Mouse (Mus musculus): Measurements from ENCODE around the gene Mdfi. TPM values are rescaled to one million over a fixed set of nuclear protein-coding genes. Genes with fewer than 3 reads are reported as not detected.
A peak's percentile ranks its signal among the peaks of the same experiment; 100 is the strongest.

Gene Mdfi
- polyA plus RNA-seq (2016; fragmentation: Nextera tagmentation; extraction: Ambion mirVana): 7.2 and 9.9 TPM in 2 replicates

DNA sequence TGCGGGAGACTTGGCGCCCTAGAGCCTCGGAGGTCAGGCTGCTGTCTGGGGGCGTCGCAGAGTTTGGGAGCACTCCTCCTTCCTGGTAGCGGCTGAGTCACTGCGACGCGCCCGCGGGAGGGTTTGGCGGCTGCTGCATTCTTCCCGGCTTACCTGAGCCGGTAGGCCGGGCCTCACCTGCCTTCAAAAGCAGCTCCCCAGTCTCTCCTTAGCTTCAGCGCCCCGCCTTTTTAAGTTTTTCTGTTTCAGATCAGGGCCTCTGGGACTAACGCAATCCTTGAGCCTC lies at the start of gene Mdfi:
TSS of gene Mdfi (minus strand) at position 210 of the 286 bp plus-strand sequence.
- Histone ChIP-seq H3K4me2 (peak within 1 kb of the TSS; percentile 91), H3K27me3 (peaks cover 81% of the 10 kb centered on the region), H3K36me3 (replicated peaks) (no peaks in the 10 kb centered on the region), H3K4me1 (peaks cover 39% of the 10 kb centered on the region), H3K27ac (no peak within 1 kb of the TSS), H3K9ac (no peak within 1 kb of the TSS), H3K9me3 (no peaks in the 10 kb centered on the region), H3K4me3 (replicated peaks) (peak within 1 kb of the TSS; percentile 54)
- no peak for ATAC-seq (ENCODE audit: low FRiP score)
- 4% methylated on average over 18 of the region's 18 CpGs for WGBS

DNA sequence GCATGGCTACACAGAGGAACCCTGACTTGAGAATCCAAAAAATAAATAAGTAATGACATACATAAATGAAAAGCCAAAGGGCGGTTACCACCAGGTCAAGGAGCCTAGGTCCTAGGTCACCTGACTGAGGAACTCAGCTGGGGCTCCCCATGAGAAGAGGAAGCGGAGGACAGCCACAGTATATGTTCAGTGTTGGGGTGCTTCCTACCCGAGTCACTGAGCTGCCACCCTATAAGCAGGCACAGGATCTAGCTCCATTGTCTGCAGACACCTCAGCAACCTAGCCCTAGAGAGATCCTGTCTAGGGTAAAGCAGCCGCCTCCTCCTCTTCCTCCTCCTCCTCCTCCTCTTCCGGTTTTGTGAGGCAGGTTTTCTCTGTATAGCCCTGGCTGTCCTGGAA lies 48.6 kb upstream of the Mdfi start:
- Histone ChIP-seq H3K4me2 (no peak overlapping the region), H3K4me1 (peaks cover 68% of the 10 kb centered on the region), H3K27me3 (peaks cover 35% of the 10 kb centered on the region), H3K36me3 (replicated peaks) (peaks cover 18% of the 10 kb centered on the region), H3K27ac (no peak overlapping the region), H3K9me3 (no peaks in the 10 kb centered on the region), H3K9ac (no peak overlapping the region), H3K4me3 (replicated peaks) (no peak overlapping the region)
- 84% methylated on average over 5 of the region's 5 CpGs for WGBS
- ATAC-seq (ENCODE audit: low FRiP score): no peak

DNA sequence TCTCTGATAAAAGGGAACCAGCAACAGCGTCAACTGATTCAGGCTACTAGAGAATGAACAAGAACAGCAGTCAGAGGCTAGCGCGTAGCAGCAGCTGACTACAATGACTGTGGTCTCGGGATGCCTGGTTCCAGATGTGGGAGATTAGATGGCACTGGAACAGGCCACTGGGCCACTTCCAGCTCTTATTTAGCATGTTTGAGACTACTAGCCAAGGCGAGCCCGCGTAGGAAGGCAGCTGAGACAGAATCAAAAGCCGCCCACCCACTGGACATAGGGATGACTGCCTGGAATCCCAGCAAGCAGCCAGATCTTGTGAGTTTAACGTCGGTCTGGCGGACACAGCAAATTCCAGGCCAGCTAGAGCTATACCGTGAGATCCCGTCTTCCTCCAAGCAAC lies 46.8 kb upstream of the Mdfi start:
- H3K9me3 ChIP-seq: no peaks in the 10 kb centered on the region
- ATAC-seq (ENCODE audit: low FRiP score): no peak
- WGBS: 73% methylated on average over 13 of the region's 13 CpGs
- H3K36me3 ChIP-seq (replicated peaks): peaks cover 20% of the 10 kb centered on the region
- H3K9ac ChIP-seq: no peak overlapping the region
- peaks cover 41% of the 10 kb centered on the region for H3K27me3 ChIP-seq
- peaks cover 68% of the 10 kb centered on the region for H3K4me1 ChIP-seq
- no peak overlapping the region for H3K4me3 ChIP-seq (replicated peaks)
- no peak overlapping the region for H3K4me2 ChIP-seq
- no peak overlapping the region for H3K27ac ChIP-seq

DNA sequence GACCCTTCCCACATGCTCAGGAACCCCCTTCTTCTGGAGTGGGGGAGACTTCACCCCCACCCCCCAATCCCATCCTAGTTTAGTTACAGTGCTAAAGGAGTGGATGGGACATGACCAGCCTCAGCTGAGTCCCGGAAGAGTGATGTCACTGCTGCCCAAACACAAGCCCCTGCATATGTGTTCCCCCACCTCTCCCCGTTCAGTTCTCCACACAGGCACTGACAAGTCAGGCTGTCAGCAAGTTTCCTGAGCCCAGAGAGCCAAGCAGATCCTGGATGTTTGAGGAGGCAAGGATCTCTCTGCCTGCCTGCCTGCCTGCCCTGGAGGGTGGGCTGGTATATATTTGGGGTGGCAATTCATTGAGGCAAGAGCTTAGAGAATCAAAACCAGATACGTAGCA lies 44.7 kb upstream of the Mdfi start:
- H3K4me1 ChIP-seq: peaks cover 82% of the 10 kb centered on the region
- peaks cover 48% of the 10 kb centered on the region for H3K27me3 ChIP-seq
- peak overlapping the region; percentile 88; the same call in 1 of the 2 replicates for H3K27ac ChIP-seq
- peaks cover 22% of the 10 kb centered on the region for H3K36me3 ChIP-seq (replicated peaks)
- ATAC-seq (ENCODE audit: low FRiP score): 0 out of 2 replicates have a peak, but pooled peaks have one; percentile 13
- no peaks in the 10 kb centered on the region for H3K9me3 ChIP-seq
- H3K9ac ChIP-seq: 0 out of 2 replicates have a peak overlapping the region, but pooled peaks have one; percentile 5
- no peak overlapping the region for H3K4me3 ChIP-seq (replicated peaks)
- H3K4me2 ChIP-seq: peak overlapping the region; percentile 50
- 28% methylated on average over 3 of the region's 3 CpGs for WGBS

DNA sequence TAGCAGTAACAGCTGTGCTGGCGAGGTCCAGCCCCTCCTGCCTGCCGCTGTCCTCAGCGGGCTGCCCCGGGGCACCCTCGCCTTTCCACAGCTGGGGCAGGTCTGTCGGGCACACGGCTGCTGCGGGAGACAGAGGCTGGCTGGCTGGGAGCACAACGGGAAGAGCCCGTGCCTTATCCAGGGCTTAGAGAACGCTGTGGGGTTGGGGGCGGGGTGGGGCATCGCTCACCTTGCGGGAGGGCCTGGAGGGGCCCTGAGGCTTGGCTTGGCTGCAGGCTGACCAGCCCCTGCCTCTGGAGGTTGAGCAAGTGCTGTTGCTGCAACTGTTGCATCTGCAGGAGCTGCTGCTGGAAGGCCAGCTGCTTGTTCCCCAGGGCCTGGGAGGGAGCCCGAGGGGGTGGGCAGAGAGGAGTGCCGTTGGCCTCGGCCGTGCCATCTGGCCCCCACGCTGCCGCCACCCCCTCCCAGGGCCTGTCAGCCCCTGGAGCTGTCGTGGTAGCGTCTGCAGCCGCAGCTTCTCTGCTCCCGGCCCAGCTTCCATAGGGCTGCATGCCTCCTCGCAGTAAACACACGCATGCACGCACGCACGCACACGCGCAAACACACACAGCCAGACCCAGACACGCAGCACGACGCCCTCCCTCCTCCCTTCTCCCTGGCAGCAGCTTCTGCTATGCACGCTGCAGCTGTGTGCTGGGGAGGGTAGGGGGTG lies 44.0 kb upstream of the Mdfi start:
- Histone ChIP-seq H3K27me3 (peaks cover 51% of the 10 kb centered on the region), H3K36me3 (replicated peaks) (peaks cover 19% of the 10 kb centered on the region), H3K9ac (peak overlapping the region; percentile 58), H3K4me2 (peak overlapping the region; percentile 50), H3K4me3 (replicated peaks) (peak overlapping the region; percentile 27), H3K4me1 (peaks cover 89% of the 10 kb centered on the region), H3K9me3 (no peaks in the 10 kb centered on the region), H3K27ac (peak overlapping the region; percentile 88)
- ATAC-seq (ENCODE audit: low FRiP score): peak; percentile 15; the same call in 1 of the 2 replicates
- 8% methylated on average over 35 of the region's 35 CpGs for WGBS

DNA sequence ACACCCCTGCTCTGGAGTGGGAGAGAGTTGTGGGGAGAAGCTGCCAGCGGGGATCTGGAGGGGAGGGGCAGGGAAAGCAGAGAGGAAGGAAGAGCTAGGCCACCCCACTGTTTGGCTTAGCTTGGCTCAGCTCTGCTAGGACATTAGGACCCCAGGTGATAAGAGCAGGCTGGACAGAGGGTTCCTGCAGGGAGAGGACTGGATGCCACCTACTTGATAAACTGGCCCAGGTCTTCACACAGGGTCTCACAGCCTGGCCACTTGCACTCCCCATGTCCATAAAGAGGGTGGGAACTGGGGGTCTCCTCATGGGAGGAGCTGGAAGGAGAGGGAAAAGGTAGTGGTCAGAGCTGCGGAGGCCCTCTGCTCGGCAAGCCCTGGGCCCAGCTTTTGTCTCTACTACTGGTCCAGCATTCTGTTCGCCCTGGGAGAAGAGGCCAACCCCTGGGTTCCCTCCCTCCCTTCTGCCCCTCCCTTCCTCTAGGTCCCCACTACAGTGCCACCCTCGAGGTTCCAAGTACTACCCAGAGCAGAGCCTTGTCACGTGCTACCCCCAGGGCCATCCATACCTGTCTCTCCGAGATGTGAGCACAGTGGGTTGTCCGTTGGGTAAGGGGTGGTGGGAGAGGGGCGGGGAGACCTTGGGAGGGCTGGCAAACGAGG lies 43.4 kb upstream of the Mdfi start:
- peaks cover 15% of the 10 kb centered on the region for H3K36me3 ChIP-seq (replicated peaks)
- ATAC-seq (ENCODE audit: low FRiP score): peak; percentile 23
- H3K4me3 ChIP-seq (replicated peaks): peak overlapping the region; percentile 27
- H3K27me3 ChIP-seq: peaks cover 51% of the 10 kb centered on the region
- H3K27ac ChIP-seq: peak overlapping the region; percentile 88
- H3K9me3 ChIP-seq: no peaks in the 10 kb centered on the region
- H3K9ac ChIP-seq: peak overlapping the region; percentile 58
- WGBS: 14% methylated on average over 10 of the region's 10 CpGs
- H3K4me2 ChIP-seq: peak overlapping the region; percentile 50
- peaks cover 96% of the 10 kb centered on the region for H3K4me1 ChIP-seq

DNA sequence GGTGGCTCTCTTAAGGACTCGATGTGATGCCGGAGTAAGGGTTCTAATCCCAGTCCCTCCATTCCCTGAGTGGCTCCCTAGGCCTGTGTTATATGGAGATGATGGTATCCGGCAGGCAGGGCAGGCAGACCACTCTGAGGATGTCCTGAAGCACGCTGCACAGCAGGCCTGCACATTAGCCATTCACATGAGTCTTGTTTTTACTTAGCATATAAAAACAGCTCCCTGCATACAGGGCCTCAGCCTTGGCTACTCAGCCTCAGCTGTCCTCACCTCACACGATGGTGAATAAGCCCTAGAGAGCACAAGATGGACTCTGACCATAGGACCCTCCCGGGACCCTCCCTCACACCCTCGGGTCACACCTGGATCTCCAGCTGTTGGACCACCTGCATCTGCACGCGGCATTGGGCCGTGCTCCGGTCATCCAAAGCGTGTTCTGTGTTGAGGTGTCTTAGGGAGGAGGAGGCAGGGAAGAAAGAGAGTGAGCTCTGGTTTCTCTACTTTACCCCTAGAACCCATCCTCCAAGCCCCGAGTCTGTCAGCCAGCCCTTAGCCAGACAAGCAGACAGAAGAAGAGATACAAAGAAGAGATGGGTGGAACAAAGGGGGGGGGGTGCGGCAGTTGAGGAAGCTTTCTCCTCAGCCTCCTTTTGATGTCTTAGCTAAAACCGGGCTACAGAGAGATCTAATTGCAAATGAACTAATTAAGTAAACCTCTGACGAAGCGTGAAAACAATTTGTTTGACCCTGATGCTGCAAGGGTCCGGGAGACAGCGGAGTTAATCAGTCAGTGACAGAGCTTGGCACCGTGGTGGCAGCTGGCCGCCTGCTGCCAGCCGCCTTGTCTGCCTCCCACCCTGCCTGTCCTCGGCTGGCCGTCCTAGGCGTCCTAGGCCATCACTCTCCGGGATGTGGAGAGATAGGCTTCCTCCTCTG lies 42.6 kb upstream of the Mdfi start:
- 11% methylated on average over 26 of the region's 26 CpGs for WGBS

DNA sequence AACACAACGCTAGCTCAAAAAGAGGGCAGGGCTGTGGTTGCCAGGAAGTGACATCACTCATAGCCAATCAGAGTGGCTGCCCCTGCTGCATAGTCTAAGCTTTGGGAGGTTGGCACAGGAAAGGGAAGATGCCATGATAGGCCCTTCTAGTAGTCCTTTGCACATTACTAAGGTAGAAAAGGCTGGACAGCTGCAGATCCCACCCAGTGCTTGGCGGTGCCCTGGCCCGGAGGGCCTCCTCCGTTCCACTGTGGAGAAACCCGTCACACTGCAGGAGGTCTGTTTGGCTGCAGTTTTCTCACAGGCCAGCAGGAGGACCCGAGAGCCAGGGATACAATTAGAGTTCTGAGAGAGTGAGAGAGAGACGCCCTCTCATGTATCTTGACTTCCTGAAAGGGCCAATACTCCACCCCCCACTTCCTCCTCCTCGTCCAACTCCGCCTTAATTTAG lies 38.9 kb upstream of the Mdfi start:
- Histone ChIP-seq H3K36me3 (replicated peaks) (peaks cover 26% of the 10 kb centered on the region), H3K9ac (no peak overlapping the region), H3K4me2 (peak overlapping the region; percentile 15; the same call in 1 of the 2 replicates), H3K4me3 (replicated peaks) (no peak overlapping the region), H3K27ac (peak overlapping the region; percentile 82), H3K9me3 (no peaks in the 10 kb centered on the region), H3K27me3 (peaks cover 38% of the 10 kb centered on the region; the same call in 1 of the 2 replicates), H3K4me1 (peaks cover 72% of the 10 kb centered on the region)
- peak; percentile 21 for ATAC-seq (ENCODE audit: low FRiP score)
- WGBS: 16% methylated on average over 9 of the region's 9 CpGs

More for the DNA sequence above, 42.6 kb upstream of the Mdfi start:
- H3K36me3 ChIP-seq (replicated peaks): peaks cover 12% of the 10 kb centered on the region
- H3K9ac ChIP-seq: peak overlapping the region; percentile 58
- H3K4me2 ChIP-seq: peak overlapping the region; percentile 50
- peaks cover 49% of the 10 kb centered on the region for H3K27me3 ChIP-seq
- peak overlapping the region; percentile 88 for H3K27ac ChIP-seq
- H3K4me1 ChIP-seq: peaks cover 97% of the 10 kb centered on the region
- peak; percentile 20; the same call in 1 of the 2 replicates for ATAC-seq (ENCODE audit: low FRiP score)
- H3K4me3 ChIP-seq (replicated peaks): 0 out of 2 replicates have a peak overlapping the region, but pooled peaks have one; percentile 15
- H3K9me3 ChIP-seq: no peaks in the 10 kb centered on the region

DNA sequence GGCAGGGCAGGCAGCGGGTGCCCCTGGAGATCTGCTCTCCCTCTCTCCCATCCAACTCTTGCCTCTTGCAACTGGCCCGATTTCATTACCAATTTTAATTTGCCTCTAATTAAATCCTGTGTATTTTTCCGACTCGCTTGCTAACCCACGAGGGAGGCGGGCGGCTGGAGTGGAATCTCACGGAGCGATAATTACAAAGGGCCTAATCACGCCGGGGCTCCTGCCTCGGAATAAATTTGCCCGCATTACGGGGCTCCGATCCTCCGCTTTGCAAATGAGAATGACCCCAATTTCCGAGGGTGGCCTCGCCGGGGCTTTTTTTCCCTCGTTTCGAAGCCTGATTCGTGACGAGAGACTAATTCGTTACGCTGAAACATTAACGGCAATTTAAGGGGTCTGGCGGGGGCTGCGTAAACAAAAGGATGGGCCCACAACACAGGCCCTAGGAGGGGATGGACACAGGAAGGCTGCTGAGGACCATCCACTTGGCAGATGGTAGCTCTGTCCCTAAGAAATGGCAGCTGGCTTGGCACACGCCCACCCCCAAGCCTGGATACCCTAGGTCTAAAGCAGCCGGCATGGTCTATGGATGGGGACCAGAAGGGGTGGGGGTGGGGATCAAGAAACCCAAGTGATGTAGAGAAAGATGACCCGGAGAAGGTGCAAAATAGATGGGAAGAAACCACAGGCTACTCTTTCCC lies 38.0 kb upstream of the Mdfi start:
- ATAC-seq (ENCODE audit: low FRiP score): peak; percentile 68
- 28% methylated on average over 31 of the region's 31 CpGs for WGBS
- Histone ChIP-seq H3K4me3 (replicated peaks) (no peak overlapping the region), H3K4me2 (peak overlapping the region; percentile 29), H3K9me3 (no peaks in the 10 kb centered on the region), H3K36me3 (replicated peaks) (peaks cover 33% of the 10 kb centered on the region), H3K27ac (peak overlapping the region; percentile 82), H3K4me1 (peaks cover 63% of the 10 kb centered on the region), H3K27me3 (peaks cover 32% of the 10 kb centered on the region; the same call in 1 of the 2 replicates), H3K9ac (peak overlapping the region; percentile 0; the same call in 1 of the 2 replicates)

DNA sequence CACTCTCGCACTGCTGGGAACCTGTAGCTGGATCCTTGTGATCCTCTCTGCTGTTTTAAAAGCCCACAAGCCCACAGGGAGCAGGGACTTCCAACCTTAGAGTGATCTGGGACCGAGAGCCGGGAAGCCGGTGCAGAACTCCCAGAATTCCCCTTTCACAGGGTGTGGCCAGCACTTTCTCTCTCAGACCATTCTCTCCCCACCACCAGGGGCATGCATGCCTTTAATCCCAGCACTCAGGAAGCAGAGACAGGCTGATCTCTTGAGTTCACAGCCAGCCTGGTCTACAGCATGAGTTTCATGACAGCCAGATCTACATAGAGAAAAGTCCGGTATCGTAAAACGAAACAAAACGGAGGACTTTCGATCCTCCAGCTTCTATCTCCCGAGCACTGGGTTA lies 35.4 kb upstream of the Mdfi start:
- H3K4me1 ChIP-seq: peaks cover 39% of the 10 kb centered on the region

DNA sequence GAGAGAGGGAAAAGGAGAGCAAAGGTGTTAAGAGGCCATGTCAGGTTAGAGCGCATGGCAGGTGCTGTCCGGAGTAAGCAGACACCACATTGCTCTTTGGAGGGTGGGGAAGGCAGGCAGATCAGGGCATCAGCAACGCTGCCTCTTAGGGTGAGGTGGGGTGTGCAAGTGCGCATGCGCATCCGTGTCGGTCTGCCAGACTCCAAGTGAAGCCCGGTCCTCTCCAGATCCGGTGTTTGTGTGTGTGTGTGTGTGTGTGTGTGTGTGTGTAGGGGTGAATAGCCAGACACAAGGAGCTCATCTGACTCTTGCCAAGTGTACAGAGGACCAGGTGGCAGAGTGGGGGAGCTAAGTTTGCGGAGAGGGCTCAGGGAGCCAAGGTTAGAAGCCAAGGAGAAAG lies 31.5 kb upstream of the Mdfi start:
- peaks cover 16% of the 10 kb centered on the region for H3K4me1 ChIP-seq
- H3K9ac ChIP-seq: no peak overlapping the region
- 0 out of 2 replicates have a peak overlapping the region, but pooled peaks have one; percentile 19 for H3K27ac ChIP-seq
- WGBS: 59% methylated on average over 10 of the region's 10 CpGs
- no peak overlapping the region for H3K4me2 ChIP-seq
- peaks cover 30% of the 10 kb centered on the region; the same call in 1 of the 2 replicates for H3K27me3 ChIP-seq
- H3K4me3 ChIP-seq (replicated peaks): no peak overlapping the region
- peaks cover 27% of the 10 kb centered on the region for H3K36me3 ChIP-seq (replicated peaks)
- no peaks in the 10 kb centered on the region for H3K9me3 ChIP-seq
- no peak for ATAC-seq (ENCODE audit: low FRiP score)

More for the DNA sequence above, 35.4 kb upstream of the Mdfi start:
- Histone ChIP-seq H3K36me3 (replicated peaks) (peaks cover 31% of the 10 kb centered on the region), H3K9me3 (no peaks in the 10 kb centered on the region), H3K9ac (no peak overlapping the region), H3K4me3 (replicated peaks) (no peak overlapping the region), H3K27ac (no peak overlapping the region), H3K4me2 (no peak overlapping the region), H3K27me3 (peaks cover 38% of the 10 kb centered on the region; the same call in 1 of the 2 replicates)
- 98% methylated on average over 10 of the region's 10 CpGs for WGBS
- ATAC-seq (ENCODE audit: low FRiP score): no peak

All from forebrain, embryonic 12.5 days (tissue).